Mouse (Mus musculus) lung, postnatal 0 days (tissue): ENCODE data around the gene Clta.

ENCODE experiments used
- CTCF ChIP-seq: IDR thresholded peaks from 2 replicates; pipeline ENCODE4 v1.5.1; 2016; ENCODE audit warnings: antibody characterized with exemption, mild to moderate bottlenecking
- EP300 ChIP-seq: IDR thresholded peaks from 2 replicates; pipeline ENCODE4 v1.6.1; 2016; ENCODE audit warnings: antibody characterized with exemption, mild to moderate bottlenecking, control low read depth

- no peak for TF ChIP-seq CTCF
- no peak for TF ChIP-seq EP300
Measured at GRCm38 (mm10) chr4:44011799-44012198, 7.5 kb downstream of the Clta start.
